Mouse (Mus musculus) G1E (cell line): ENCODE measurements around the gene Ubald2.

Experiments
- CTCF ChIP-seq: IDR thresholded peaks from 2 replicates; pipeline ENCODE4 v1.5.1; 2012; ENCODE audit warnings: low read depth, low read length, inconsistent platforms, mixed read lengths
- GATA1 ChIP-seq: IDR thresholded peaks from 2 replicates; pipeline ENCODE4 v1.6.1; 2012; ENCODE audit warnings: borderline replicate concordance, low read length, inconsistent platforms, mixed read lengths
- POLR2AphosphoS5 ChIP-seq: IDR thresholded peaks from 2 replicates; pipeline ENCODE4 v1.6.1; 2012; ENCODE audit warnings: low read depth, low read length, inconsistent platforms; ENCODE audit not compliant: insufficient replicate concordance
- TAL1 ChIP-seq: conservative IDR thresholded peaks from 2 replicates; pipeline ENCODE4 v1.6.1; 2012; ENCODE audit warnings: low read depth, low read length, inconsistent platforms, mixed read lengths

GRCm38 (mm10) chr11:116430723-116431427 lies 3.0 kb upstream of the Ubald2 start:
- TF ChIP-seq GATA1 (no peak), CTCF (no peak), POLR2AphosphoS5 (no peak), TAL1 (no peak)
